In the genomic region with DNA sequence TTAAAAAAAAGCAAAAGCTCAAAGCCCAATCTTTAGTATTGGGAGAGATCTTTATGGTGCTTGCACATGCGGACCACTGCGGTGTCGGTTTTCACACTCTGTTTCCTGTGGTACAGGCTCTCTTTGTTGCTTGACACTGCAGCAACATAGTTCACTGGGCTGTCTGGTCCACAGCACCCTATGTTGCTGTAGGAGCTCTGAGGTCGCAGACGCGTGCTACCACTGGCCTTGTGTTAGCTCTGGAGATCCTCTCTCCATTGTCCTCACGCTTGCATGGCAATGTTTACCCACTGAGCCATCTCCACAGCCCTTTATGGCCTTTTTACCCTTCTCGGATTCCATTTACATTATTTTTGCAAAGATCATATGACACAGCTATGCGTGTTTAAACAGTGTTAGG, we compare ENCODE assay signal across 20 mouse cellular contexts. TPM values are rescaled to one million over a fixed set of nuclear protein-coding genes. Genes with fewer than 3 reads are reported as not detected.
A peak's percentile ranks its signal among the peaks of the same experiment; 100 is the strongest.
DNase-seq lines count a peak whose midpoint lies in the region; ATAC-seq and TF ChIP-seq lines count a peak whose summit lies in the region.
"Had no signal": no experiment of that assay in that cellular context is flagged by ENCODE, and none has a peak within 500 bp of the region (broad histone marks: within the 10 kb centered on the region; RNA-seq: fewer than 3 reads in every experiment).

No protein-coding gene starts in this region.

- H3K36me3 ChIP-seq in hindbrain, embryonic 15.5 days, result peaks cover 85% of the 10 kb centered on the region
- peaks cover 79% of the 10 kb centered on the region for H3K36me3 ChIP-seq in hindbrain, embryonic 12.5 days
- H3K36me3 ChIP-seq in limb, embryonic 12.5 days, result peaks cover 66% of the 10 kb centered on the region
- H3K36me3 ChIP-seq in limb, embryonic 10.5 days, result peaks cover 6% of the 10 kb centered on the region; the same call in 1 of the 2 replicates
- H3K36me3 ChIP-seq in forebrain, embryonic 15.5 days, result peaks cover 84% of the 10 kb centered on the region
- H3K36me3 ChIP-seq in forebrain, postnatal 0 days (ENCODE audit: insufficient read depth), result peaks cover 78% of the 10 kb centered on the region
- H3K36me3 ChIP-seq in intestine, embryonic 15.5 days, result no peaks in the 10 kb centered on the region
- H3K36me3 ChIP-seq: liver, embryonic 15.5 days; lung, embryonic 15.5 days had no signal

- WGBS in hindbrain, embryonic 15.5 days, result 85% methylated on average over 9 of the region's 9 CpGs
- 76% methylated on average over 9 of the region's 9 CpGs for WGBS in hindbrain, embryonic 12.5 days
- WGBS in limb, embryonic 12.5 days, result 69% methylated on average over 9 of the region's 9 CpGs
- 77% methylated on average over 9 of the region's 9 CpGs for WGBS in limb, embryonic 10.5 days
- 85% methylated on average over 9 of the region's 9 CpGs for WGBS in forebrain, embryonic 15.5 days
- WGBS in forebrain, postnatal 0 days, result 87% methylated on average over 9 of the region's 9 CpGs
- 62% methylated on average over 9 of the region's 9 CpGs for WGBS in intestine, embryonic 15.5 days

- H3K4me2 ChIP-seq in hindbrain, embryonic 15.5 days, result no peak overlapping the region
- no peak overlapping the region for H3K4me2 ChIP-seq in hindbrain, embryonic 12.5 days (replicated peaks)
- no peak overlapping the region for H3K4me2 ChIP-seq in limb, embryonic 12.5 days
- no peak overlapping the region for H3K4me2 ChIP-seq in forebrain, embryonic 15.5 days (replicated peaks)
- H3K4me2 ChIP-seq in forebrain, postnatal 0 days (ENCODE audit: low read depth), result no peak overlapping the region
- H3K4me2 ChIP-seq in intestine, embryonic 15.5 days (replicated peaks), result no peak overlapping the region
- H3K4me2 ChIP-seq: heart, embryonic 13.5 days; liver, embryonic 15.5 days; lung, embryonic 15.5 days had no signal

- no peak for TF ChIP-seq CTCF in forebrain, postnatal 0 days (IDR thresholded peaks at IDR 0.05; ENCODE audit: low read depth)

- H3K9me3 ChIP-seq in hindbrain, embryonic 15.5 days, result no peaks in the 10 kb centered on the region
- no peaks in the 10 kb centered on the region for H3K9me3 ChIP-seq in hindbrain, embryonic 12.5 days (replicated peaks)
- no peaks in the 10 kb centered on the region for H3K9me3 ChIP-seq in limb, embryonic 12.5 days
- H3K9me3 ChIP-seq in limb, embryonic 10.5 days (replicated peaks), result no peaks in the 10 kb centered on the region
- H3K9me3 ChIP-seq in forebrain, embryonic 15.5 days, result no peaks in the 10 kb centered on the region
- H3K9me3 ChIP-seq in forebrain, postnatal 0 days (ENCODE audit: low read length), result no peaks in the 10 kb centered on the region
- H3K9me3 ChIP-seq in intestine, embryonic 15.5 days, result no peaks in the 10 kb centered on the region
- H3K9me3 ChIP-seq: heart, embryonic 13.5 days; liver, embryonic 15.5 days; lung, embryonic 15.5 days had no signal

- ATAC-seq in hindbrain, embryonic 15.5 days (ENCODE audit: low FRiP score, low read depth), result peak; percentile 28; the same call in 1 of the 2 replicates
- ATAC-seq in hindbrain, embryonic 12.5 days (ENCODE audit: low FRiP score), result no peak
- 0 out of 2 replicates have a peak, but pooled peaks have one; percentile 60 for ATAC-seq in limb, embryonic 12.5 days (ENCODE audit: insufficient number of reproducible peaks, insufficient read depth, low FRiP score, low TSS enrichment, low read depth)
- ATAC-seq in forebrain, embryonic 15.5 days (replicated peaks), result peak; percentile 41; the same call in 1 of the 2 replicates
- ATAC-seq in forebrain, postnatal 0 days, result peak; percentile 42
- no peak for ATAC-seq in intestine, embryonic 15.5 days

- H3K4me1 ChIP-seq in hindbrain, embryonic 15.5 days (replicated peaks), result no peaks in the 10 kb centered on the region
- no peaks in the 10 kb centered on the region for H3K4me1 ChIP-seq in hindbrain, embryonic 12.5 days
- H3K4me1 ChIP-seq in limb, embryonic 12.5 days (replicated peaks), result no peaks in the 10 kb centered on the region
- H3K4me1 ChIP-seq in limb, embryonic 10.5 days, result 0 out of 2 replicates have a peak, but pooled peaks cover 3% of the 10 kb centered on the region
- no peaks in the 10 kb centered on the region for H3K4me1 ChIP-seq in forebrain, embryonic 15.5 days
- no peaks in the 10 kb centered on the region for H3K4me1 ChIP-seq in forebrain, postnatal 0 days (ENCODE audit: insufficient read depth)
- no peaks in the 10 kb centered on the region for H3K4me1 ChIP-seq in intestine, embryonic 15.5 days (replicated peaks)
- H3K4me1 ChIP-seq: heart, embryonic 13.5 days; liver, embryonic 15.5 days; lung, embryonic 15.5 days had no signal

- no peak overlapping the region for H3K4me3 ChIP-seq in hindbrain, embryonic 15.5 days
- no peak overlapping the region for H3K4me3 ChIP-seq in hindbrain, embryonic 12.5 days
- no peak overlapping the region for H3K4me3 ChIP-seq in limb, embryonic 12.5 days (replicated peaks)
- no peak overlapping the region for H3K4me3 ChIP-seq in limb, embryonic 10.5 days
- no peak overlapping the region for H3K4me3 ChIP-seq in forebrain, embryonic 15.5 days
- no peak overlapping the region for H3K4me3 ChIP-seq in forebrain, postnatal 0 days (ENCODE audit: low read depth, low read length)
- no peak overlapping the region for H3K4me3 ChIP-seq in intestine, embryonic 15.5 days (replicated peaks)
- H3K4me3 ChIP-seq: heart, adult 2 months; heart, embryonic 13.5 days; left cerebral cortex, adult 2 months; liver, embryonic 15.5 days; lung, embryonic 15.5 days; myocyte had no signal

- no peak overlapping the region for H3K27ac ChIP-seq in hindbrain, embryonic 15.5 days (replicated peaks)
- H3K27ac ChIP-seq in hindbrain, embryonic 12.5 days, result no peak overlapping the region
- H3K27ac ChIP-seq in limb, embryonic 12.5 days, result no peak overlapping the region
- no peak overlapping the region for H3K27ac ChIP-seq in limb, embryonic 10.5 days
- H3K27ac ChIP-seq in forebrain, embryonic 15.5 days (replicated peaks), result no peak overlapping the region
- H3K27ac ChIP-seq in forebrain, postnatal 0 days (ENCODE audit: low read depth, low read length), result no peak overlapping the region
- no peak overlapping the region for H3K27ac ChIP-seq in intestine, embryonic 15.5 days
- H3K27ac ChIP-seq: heart, adult 2 months; heart, embryonic 13.5 days; left cerebral cortex, adult 2 months; liver, embryonic 15.5 days; lung, embryonic 15.5 days had no signal

- DNase-seq in limb, embryonic 10.5 days (ENCODE audit: low spot score), result no peak
- DNase-seq in forebrain, postnatal 0 days, result no peak
- DNase-seq in ovary, postnatal 10 days (ENCODE audit: low spot score), result no peak

- H3K27me3 ChIP-seq in hindbrain, embryonic 15.5 days, result no peaks in the 10 kb centered on the region
- H3K27me3 ChIP-seq in hindbrain, embryonic 12.5 days, result no peaks in the 10 kb centered on the region
- 0 out of 2 replicates have a peak, but pooled peaks cover 6% of the 10 kb centered on the region for H3K27me3 ChIP-seq in limb, embryonic 12.5 days
- no peaks in the 10 kb centered on the region for H3K27me3 ChIP-seq in limb, embryonic 10.5 days (ENCODE audit: low read depth, poor library complexity, severe bottlenecking)
- H3K27me3 ChIP-seq in forebrain, embryonic 15.5 days, result no peaks in the 10 kb centered on the region
- H3K27me3 ChIP-seq in forebrain, postnatal 0 days (ENCODE audit: insufficient read depth, low read length), result no peaks in the 10 kb centered on the region
- H3K27me3 ChIP-seq in intestine, embryonic 15.5 days (replicated peaks), result no peaks in the 10 kb centered on the region
- H3K27me3 ChIP-seq: heart, embryonic 13.5 days; liver, embryonic 15.5 days; lung, embryonic 15.5 days had no signal

- H3K9ac ChIP-seq in hindbrain, embryonic 15.5 days, result no peak overlapping the region
- H3K9ac ChIP-seq in hindbrain, embryonic 12.5 days, result no peak overlapping the region
- H3K9ac ChIP-seq in limb, embryonic 12.5 days (replicated peaks), result no peak overlapping the region
- no peak overlapping the region for H3K9ac ChIP-seq in forebrain, embryonic 15.5 days (replicated peaks)
- H3K9ac ChIP-seq in forebrain, postnatal 0 days, result no peak overlapping the region
- H3K9ac ChIP-seq in intestine, embryonic 15.5 days, result no peak overlapping the region
- H3K9ac ChIP-seq: heart, embryonic 13.5 days; liver, embryonic 15.5 days; lung, embryonic 15.5 days had no signal

RNA-seq across cellular contexts. Expression of gene Fndc9, which starts 34.1 kb away (rescaled TPM):
- polyA plus RNA-seq in hindbrain, embryonic 15.5 days (2015; fragmentation: Nextera tagmentation; extraction: Ambion mirVana), result 3.1 and 3.6 TPM in 2 replicates
- polyA plus RNA-seq in hindbrain, embryonic 12.5 days (2016; fragmentation: Nextera tagmentation; extraction: Ambion mirVana), result 1.1 TPM in 2 replicates
- polyA plus RNA-seq in limb, embryonic 12.5 days (2016; fragmentation: Nextera tagmentation; extraction: Ambion mirVana), result 0.20 and 0.26 TPM in 2 replicates
- polyA plus RNA-seq in limb, embryonic 10.5 days (2016; fragmentation: Nextera tagmentation; extraction: Ambion mirVana), result 0.09 and 0.11 TPM in 2 replicates
- polyA plus RNA-seq in forebrain, embryonic 15.5 days (2015; fragmentation: Nextera tagmentation; extraction: Ambion mirVana), result 3.5 and 3.9 TPM in 2 replicates
- 11.1 and 12.2 TPM in 2 replicates for total RNA-seq in forebrain, postnatal 0 days (2014; rRNA removed)
- polyA plus RNA-seq in forebrain, postnatal 0 days (2015; fragmentation: Nextera tagmentation; extraction: Ambion mirVana), result 9.9 and 15.9 TPM in 2 replicates
- 0.16 TPM in 1 of 2 replicates, not detected in the other for polyA plus RNA-seq in intestine, embryonic 15.5 days (2015; fragmentation: Nextera tagmentation; extraction: Ambion mirVana)
- total RNA-seq: adrenal gland, adult 2 months; adrenal gland, postnatal 4 days; gastrocnemius, adult 18-20 months; gastrocnemius, postnatal 36 days; heart, adult 2 months; heart, postnatal 14 days; megakaryocyte-erythroid progenitor cell, adult 5-6 weeks had no signal
- polyA plus RNA-seq: adrenal gland, adult 2 months; heart, adult 2 months had no signal

RNA-seq across cellular contexts. Expression of gene Cyfip2, which starts 43.3 kb away (rescaled TPM):
- polyA plus RNA-seq in hindbrain, embryonic 15.5 days (2015; fragmentation: Nextera tagmentation; extraction: Ambion mirVana), result 90.3 and 95.4 TPM in 2 replicates
- polyA plus RNA-seq in hindbrain, embryonic 12.5 days (2016; fragmentation: Nextera tagmentation; extraction: Ambion mirVana), result 65.1 and 68.3 TPM in 2 replicates
- 18.3 and 19.9 TPM in 2 replicates for polyA plus RNA-seq in limb, embryonic 12.5 days (2016; fragmentation: Nextera tagmentation; extraction: Ambion mirVana)
- 9.7 and 14.7 TPM in 2 replicates for polyA plus RNA-seq in limb, embryonic 10.5 days (2016; fragmentation: Nextera tagmentation; extraction: Ambion mirVana)
- polyA plus RNA-seq in forebrain, embryonic 15.5 days (2015; fragmentation: Nextera tagmentation; extraction: Ambion mirVana), result 74.8 and 80.7 TPM in 2 replicates
- 92.5 and 114 TPM in 2 replicates for total RNA-seq in forebrain, postnatal 0 days (2014; rRNA removed)
- 54.9 and 75.8 TPM in 2 replicates for polyA plus RNA-seq in forebrain, postnatal 0 days (2015; fragmentation: Nextera tagmentation; extraction: Ambion mirVana)
- 7.5 and 7.8 TPM in 2 replicates for polyA plus RNA-seq in intestine, embryonic 15.5 days (2015; fragmentation: Nextera tagmentation; extraction: Ambion mirVana)

Comparison
In these comparisons a context has a peak if more than half of its experiments do, and no peak if none do; other contexts are left out.
1. ATAC-seq: peak in hindbrain, embryonic 15.5 days (single experiment), limb, embryonic 12.5 days (single experiment), forebrain, embryonic 15.5 days (single experiment) and forebrain, postnatal 0 days (single experiment); none in hindbrain, embryonic 12.5 days (single experiment) and intestine, embryonic 15.5 days (single experiment).